Comparison of ENCODE assay signal across 8 mouse cellular contexts in the genomic region with DNA sequence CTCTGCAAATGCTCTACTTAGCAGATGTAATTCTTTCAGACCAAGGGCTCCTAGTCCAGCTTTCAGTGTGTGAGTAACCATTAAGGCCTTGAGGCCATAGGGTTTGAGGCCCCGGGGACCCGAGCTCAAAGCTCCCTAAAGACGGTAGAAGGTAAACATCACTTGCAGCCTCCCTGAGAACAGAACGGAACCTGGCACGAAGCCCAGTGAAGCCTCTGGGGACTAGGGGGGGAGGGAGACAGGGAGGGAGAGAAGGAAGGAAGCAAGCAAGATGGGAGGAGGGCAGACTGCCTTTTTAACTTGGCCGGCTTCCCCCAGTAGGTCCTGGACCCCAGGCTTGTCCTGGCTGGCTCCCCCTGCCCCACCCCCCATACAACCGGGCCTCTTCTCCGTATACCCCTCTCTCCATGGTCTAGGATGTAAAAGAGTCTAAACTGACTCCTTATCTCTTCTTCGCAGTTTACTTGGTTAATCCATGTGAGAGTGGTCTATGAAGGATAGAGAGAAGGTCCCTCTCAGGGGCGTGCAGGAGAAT. TPM values are rescaled to one million over a fixed set of nuclear protein-coding genes. Genes with fewer than 3 reads are reported as not detected.
DNase-seq lines count a peak whose midpoint lies in the region; ATAC-seq and TF ChIP-seq lines count a peak whose summit lies in the region.

No protein-coding gene starts in this region.

- peaks cover 2% of the 10 kb centered on the region for H3K4me1 ChIP-seq in ES-Bruce4 (ENCODE audit: control insufficient read depth, insufficient read depth, low read length)
- H3K4me1 ChIP-seq in forebrain, embryonic 14.5 days (ENCODE audit: control insufficient read depth, insufficient read depth, low read length) = peaks cover 23% of the 10 kb centered on the region
- peaks cover 12% of the 10 kb centered on the region for H3K4me1 ChIP-seq in lung, embryonic 16.5 days (replicated peaks; ENCODE audit: control insufficient read depth, insufficient read depth, low read length)

- DNase-seq in c-Kit-negative CD71-positive TER-119-positive erythroid progenitor cells, embryonic 14.5 days (ENCODE audit: low read depth, low spot score) = peak; percentile 37
- peak; percentile 85 for DNase-seq in forebrain, embryonic 14.5 days (ENCODE audit: low spot score)
- DNase-seq in heart, postnatal 14 days = peak; percentile 88 to 91
- DNase-seq in layer of hippocampus, adult 2 months (ENCODE audit: low spot score in 2 of 2) = peak; percentile 76 to 77
- DNase-seq in ovary, postnatal 36 days (ENCODE audit: low spot score) = peak; percentile 82
- peak; percentile 49 to 74 for DNase-seq in urinary bladder, adult 18-20 months (ENCODE audit: low spot score in 2 of 2)

- intact Hi-C loops in heart, postnatal 14 days (cut with DNase I) = loop anchor here (2.0 kb wide), 1 partner anchor 16 kb away; no protein-coding TSS in a partner anchor

- peak overlapping the region; percentile 89 for H3K4me3 ChIP-seq in ES-Bruce4 (ENCODE audit: low read depth, low read length)
- H3K4me3 ChIP-seq in forebrain, embryonic 14.5 days (ENCODE audit: low read depth, low read length) = peak overlapping the region; percentile 49
- H3K4me3 ChIP-seq in layer of hippocampus, adult 2 months = peak overlapping the region; percentile 80
- H3K4me3 ChIP-seq in lung, embryonic 16.5 days (ENCODE audit: low read length) = peak overlapping the region; percentile 80

- 3% methylated on average over 10 of the region's 10 CpGs for WGBS in forebrain, embryonic 14.5 days
- under 1% methylated on average over 10 of the region's 10 CpGs for WGBS in lung, embryonic 16.5 days

- no peak for TF ChIP-seq POLR2A in ES-Bruce4 (IDR thresholded peaks at IDR 0.05; ENCODE audit: insufficient read depth, low read length)

- no peak for TF ChIP-seq EP300 in ES-Bruce4 (IDR thresholded peaks at IDR 0.05; ENCODE audit: insufficient read depth, low read depth, low read length)

- TF ChIP-seq CTCF in ES-Bruce4 (IDR thresholded peaks at IDR 0.05; ENCODE audit: low read depth, low read length) = no peak
- TF ChIP-seq CTCF in layer of hippocampus, adult 2 months (conservative IDR thresholded peaks at IDR 0.05) = no peak

- H3K9me3 ChIP-seq in ES-Bruce4 (replicated peaks; ENCODE audit: control insufficient read depth, insufficient read depth, low read length, poor library complexity, severe bottlenecking) = no peaks in the 10 kb centered on the region
- no peaks in the 10 kb centered on the region for H3K9me3 ChIP-seq in forebrain, embryonic 14.5 days (replicated peaks; ENCODE audit: control insufficient read depth, low read length)
- no peaks in the 10 kb centered on the region for H3K9me3 ChIP-seq in lung, embryonic 16.5 days (ENCODE audit: control insufficient read depth, low read length)

- H3K36me3 ChIP-seq in ES-Bruce4 (ENCODE audit: control insufficient read depth, insufficient read depth, low read length, poor library complexity, severe bottlenecking) = peaks cover 22% of the 10 kb centered on the region
- peaks cover 8% of the 10 kb centered on the region; the same call in 1 of the 2 replicates for H3K36me3 ChIP-seq in forebrain, embryonic 14.5 days (ENCODE audit: control insufficient read depth, insufficient read depth, low read length)
- H3K36me3 ChIP-seq in lung, embryonic 16.5 days (ENCODE audit: control insufficient read depth, insufficient read depth, low read length) = peaks cover 23% of the 10 kb centered on the region

- H3K4me2 ChIP-seq in forebrain, embryonic 14.5 days (ENCODE audit: low read length) = peak overlapping the region; percentile 91
- peak overlapping the region; percentile 66 for H3K4me2 ChIP-seq in lung, embryonic 16.5 days (ENCODE audit: low read depth, low read length)

- H3K9ac ChIP-seq in ES-Bruce4 (ENCODE audit: low read depth, poor library complexity, severe bottlenecking) = peak overlapping the region; percentile 92
- H3K9ac ChIP-seq in forebrain, embryonic 14.5 days (ENCODE audit: low read length) = peak overlapping the region; percentile 80
- peak overlapping the region; percentile 83 for H3K9ac ChIP-seq in lung, embryonic 16.5 days (ENCODE audit: low read length)

- peak; percentile 64 for ATAC-seq in forebrain, embryonic 14.5 days
- ATAC-seq in lung, embryonic 16.5 days (ENCODE audit: low read depth) = peak; percentile 80

- H3K27ac ChIP-seq in ES-Bruce4 (ENCODE audit: insufficient read depth, low read length) = peak overlapping the region; percentile 5; the same call in 1 of the 2 replicates
- peak overlapping the region; percentile 86 for H3K27ac ChIP-seq in forebrain, embryonic 14.5 days (ENCODE audit: low read depth, low read length)
- peak overlapping the region; percentile 92 for H3K27ac ChIP-seq in layer of hippocampus, adult 2 months
- peak overlapping the region; percentile 97 for H3K27ac ChIP-seq in lung, embryonic 16.5 days (ENCODE audit: low read length)

- H3K27me3 ChIP-seq in ES-Bruce4 (ENCODE audit: control insufficient read depth, insufficient read depth, low read length, poor library complexity, severe bottlenecking) = no peaks in the 10 kb centered on the region
- no peaks in the 10 kb centered on the region for H3K27me3 ChIP-seq in forebrain, embryonic 14.5 days (replicated peaks; ENCODE audit: control insufficient read depth, insufficient read depth, low read length)
- no peaks in the 10 kb centered on the region for H3K27me3 ChIP-seq in lung, embryonic 16.5 days (ENCODE audit: control insufficient read depth, insufficient read depth, low read depth, low read length)

RNA-seq across cellular contexts. Expression of gene Pck2, which starts 0.8 kb away (rescaled TPM):
- 18.0 and 21.2 TPM in 2 replicates for polyA plus RNA-seq in ES-Bruce4 (2011; ENCODE audit: insufficient read depth, insufficient read length, low read depth, missing spikeins)
- 10.7 and 11.6 TPM in 2 replicates for polyA plus RNA-seq in forebrain, embryonic 14.5 days (2014; fragmentation: Nextera tagmentation; extraction: Ambion mirVana)
- 10 to 100 TPM; 17.7 to 23.0 TPM for total RNA-seq in heart, postnatal 14 days (2021)
- 10 to 100 TPM; 45.0 to 47.6 TPM for total RNA-seq in layer of hippocampus, adult 2 months (2021)
- 65.3 and 69.4 TPM in 2 replicates for polyA plus RNA-seq in lung, embryonic 16.5 days (2015; fragmentation: Nextera tagmentation; extraction: Ambion mirVana)

RNA-seq across cellular contexts. Expression of gene Nrl, which starts 16.1 kb away (rescaled TPM):
- not detected in 2 replicates for polyA plus RNA-seq in ES-Bruce4 (2011; ENCODE audit: insufficient read depth, insufficient read length, low read depth, missing spikeins)
- not detected in 2 replicates for polyA plus RNA-seq in forebrain, embryonic 14.5 days (2014; fragmentation: Nextera tagmentation; extraction: Ambion mirVana)
- not detected for total RNA-seq in heart, postnatal 14 days (2021)
- total RNA-seq in layer of hippocampus, adult 2 months (2021) = 1 to 10 TPM; 2.2 to 3.6 TPM
- not detected in 2 replicates for polyA plus RNA-seq in lung, embryonic 16.5 days (2015; fragmentation: Nextera tagmentation; extraction: Ambion mirVana)

RNA-seq across cellular contexts. Expression of gene Dcaf11, which starts 19.0 kb away (rescaled TPM):
- 25.6 and 34.7 TPM in 2 replicates for polyA plus RNA-seq in ES-Bruce4 (2011; ENCODE audit: insufficient read depth, insufficient read length, low read depth, missing spikeins)
- polyA plus RNA-seq in forebrain, embryonic 14.5 days (2014; fragmentation: Nextera tagmentation; extraction: Ambion mirVana) = 130 and 137 TPM in 2 replicates
- total RNA-seq in heart, postnatal 14 days (2021) = 100 to 1,000 TPM; 112 to 118 TPM
- 10 to 100 TPM; 84.2 to 87.6 TPM for total RNA-seq in layer of hippocampus, adult 2 months (2021)
- polyA plus RNA-seq in lung, embryonic 16.5 days (2015; fragmentation: Nextera tagmentation; extraction: Ambion mirVana) = 72.9 and 81.6 TPM in 2 replicates

RNA-seq across cellular contexts. Expression of gene A730061H03Rik, which starts 19.4 kb away (rescaled TPM):
- polyA plus RNA-seq in ES-Bruce4 (2011; ENCODE audit: insufficient read depth, insufficient read length, low read depth, missing spikeins) = not detected in 2 replicates
- not detected in 2 replicates for polyA plus RNA-seq in forebrain, embryonic 14.5 days (2014; fragmentation: Nextera tagmentation; extraction: Ambion mirVana)
- under 1 TPM in 1 of 2 experiments, not detected in 1; 0.69 TPM for total RNA-seq in heart, postnatal 14 days (2021)
- total RNA-seq in layer of hippocampus, adult 2 months (2021) = under 1 TPM in 1 of 2 experiments, not detected in 1; 0.92 TPM
- polyA plus RNA-seq in lung, embryonic 16.5 days (2015; fragmentation: Nextera tagmentation; extraction: Ambion mirVana) = 1.3 and 2.4 TPM in 2 replicates

RNA-seq across cellular contexts. Expression of gene Cpne6, which starts 30.6 kb away (rescaled TPM):
- not detected in 2 replicates for polyA plus RNA-seq in ES-Bruce4 (2011; ENCODE audit: insufficient read depth, insufficient read length, low read depth, missing spikeins)
- 4.5 and 7.4 TPM in 2 replicates for polyA plus RNA-seq in forebrain, embryonic 14.5 days (2014; fragmentation: Nextera tagmentation; extraction: Ambion mirVana)
- total RNA-seq in heart, postnatal 14 days (2021) = not detected
- total RNA-seq in layer of hippocampus, adult 2 months (2021) = 100 to 1,000 TPM; 723 to 730 TPM
- polyA plus RNA-seq in lung, embryonic 16.5 days (2015; fragmentation: Nextera tagmentation; extraction: Ambion mirVana) = 0.19 and 0.29 TPM in 2 replicates

Comparison
In these comparisons a context has a peak if more than half of its experiments do, and no peak if none do; other contexts are left out.
1. Peak in every context shown above with its lines: DNase-seq, ATAC-seq, H3K4me3 ChIP-seq and H3K27ac ChIP-seq.
2. H3K27ac ChIP-seq: peak in every context shown above with its lines; median percentile 97 in lung, embryonic 16.5 days; 92 in layer of hippocampus, adult 2 months; 86 in forebrain, embryonic 14.5 days; 5 in ES-Bruce4.
3. DNase-seq: peak in every context shown above with its lines; median percentile 90 in heart, postnatal 14 days; 85 in forebrain, embryonic 14.5 days; 82 in ovary, postnatal 36 days; 76 in layer of hippocampus, adult 2 months; 62 in urinary bladder, adult 18-20 months; 37 in c-Kit-negative CD71-positive TER-119-positive erythroid progenitor cells, embryonic 14.5 days.